Comparison of ENCODE assay signal across 10 mouse cellular contexts in genomic region chr16:78619386-78619785, GRCm38 (mm10). TPM values are rescaled to one million over a fixed set of nuclear protein-coding genes. Genes with fewer than 3 reads are reported as not detected.
DNase-seq lines count a peak whose midpoint lies in the region; ATAC-seq and TF ChIP-seq lines count a peak whose summit lies in the region.
"Had no signal": no experiment of that assay in that cellular context is flagged by ENCODE, and none has a peak within 500 bp of the region (broad histone marks: within the 10 kb centered on the region; RNA-seq: fewer than 3 reads in every experiment).

No protein-coding gene starts in this region.

- H3K4me3 ChIP-seq in lung, postnatal 0 days (ENCODE audit: low read depth, low read length): no peak overlapping the region
- H3K4me3 ChIP-seq: liver, embryonic 15.5 days had no signal

- no peaks in the 10 kb centered on the region for H3K27me3 ChIP-seq in lung, postnatal 0 days (replicated peaks; ENCODE audit: insufficient read depth, low read length)
- H3K27me3 ChIP-seq: liver, embryonic 15.5 days had no signal

- H3K9me3 ChIP-seq in lung, postnatal 0 days (ENCODE audit: low read length): no peaks in the 10 kb centered on the region
- H3K9me3 ChIP-seq: liver, embryonic 15.5 days had no signal

- peak; percentile 42 to 48 for DNase-seq in lung, adult 18-20 months
- no peak for DNase-seq in lung, postnatal 0 days (ENCODE audit: low spot score)
- DNase-seq in Muller cell, postnatal 12 days (ENCODE audit: inconsistent ontology term): peak; percentile 18
- peak; percentile 40 for DNase-seq in heart, adult 8-10 months (ENCODE audit: low spot score)
- peak; percentile 18 for DNase-seq in naive thymus-derived CD4-positive, alpha-beta T cell, adult 2 months (ENCODE audit: low read depth)
- no peak for DNase-seq in layer of hippocampus, postnatal 36 days
- no peak for DNase-seq in right cerebral cortex, postnatal 36 days (ENCODE audit: low spot score in 2 of 2)
- no peak for DNase-seq in cerebellum, adult 11 months
- DNase-seq: cerebellum, adult 9-11 months had no signal

- no peak overlapping the region for H3K4me2 ChIP-seq in lung, postnatal 0 days (replicated peaks; ENCODE audit: low read depth, low read length)
- H3K4me2 ChIP-seq: liver, embryonic 15.5 days had no signal

- 71% methylated on average over 5 of the region's 5 CpGs for WGBS in lung, postnatal 0 days

- no peaks in the 10 kb centered on the region for H3K36me3 ChIP-seq in lung, postnatal 0 days (ENCODE audit: insufficient read depth, low read length)
- H3K36me3 ChIP-seq: liver, embryonic 15.5 days had no signal

- no peaks in the 10 kb centered on the region for H3K4me1 ChIP-seq in lung, postnatal 0 days (ENCODE audit: insufficient read depth, low read depth, low read length)

- TF ChIP-seq EP300 in lung, postnatal 0 days (IDR thresholded peaks at IDR 0.05): no peak

- no peak overlapping the region for H3K9ac ChIP-seq in lung, postnatal 0 days (replicated peaks; ENCODE audit: low read depth)
- H3K9ac ChIP-seq: liver, embryonic 15.5 days had no signal

- no peak for TF ChIP-seq CTCF in lung, postnatal 0 days (IDR thresholded peaks at IDR 0.05)

- ATAC-seq in lung, postnatal 0 days: no peak

- H3K27ac ChIP-seq in lung, postnatal 0 days (ENCODE audit: low read length): no peak overlapping the region
- H3K27ac ChIP-seq: liver, embryonic 15.5 days had no signal

RNA-seq across cellular contexts. Expression of gene D16Ertd472e, which starts 42.9 kb away (rescaled TPM):
- 12.3 and 14.7 TPM in 2 replicates for polyA plus RNA-seq in lung, postnatal 0 days (2015; fragmentation: Nextera tagmentation; extraction: Ambion mirVana)
- 1 to 10 TPM; 3.6 to 4.8 (median 4.4) TPM for total RNA-seq in heart, adult 8-10 months (2022)
- 10 to 100 TPM; 13.4 to 15.0 TPM for total RNA-seq in layer of hippocampus, postnatal 36 days (2021)

Comparison
In these comparisons a context has a peak if more than half of its experiments do, and no peak if none do; other contexts are left out.
1. DNase-seq: peak in lung, adult 18-20 months (2 of 2), Muller cell, postnatal 12 days (single experiment), heart, adult 8-10 months (single experiment) and naive thymus-derived CD4-positive, alpha-beta T cell, adult 2 months (single experiment); none in lung, postnatal 0 days (single experiment), layer of hippocampus, postnatal 36 days (0 of 2), right cerebral cortex, postnatal 36 days (0 of 2) and cerebellum, adult 11 months (single experiment).